ENCODE assay signal across 8 mouse cellular contexts in genomic region chr10:121520923-121521585, GRCm38 (mm10). TPM values are rescaled to one million over a fixed set of nuclear protein-coding genes. Genes with fewer than 3 reads are reported as not detected.
DNase-seq lines count a peak whose midpoint lies in the region; ATAC-seq lines count a peak whose summit lies in the region.

No protein-coding gene starts in this region.

- ATAC-seq in midbrain, embryonic 16.5 days, result no peak
- ATAC-seq in embryonic facial prominence, embryonic 12.5 days (ENCODE audit: insufficient number of reproducible peaks, insufficient read depth, low FRiP score, low TSS enrichment), result no peak
- peak; percentile 40; the same call in 1 of the 2 replicates for ATAC-seq in liver, embryonic 12.5 days
- peak; percentile 84 for ATAC-seq in stomach, embryonic 16.5 days (ENCODE audit: insufficient read depth, low FRiP score)

- DNase-seq in midbrain, embryonic 10.5 days (ENCODE audit: low spot score), result no peak
- DNase-seq in thymus, postnatal 4 days, result no peak
- DNase-seq in adrenal gland, postnatal 4 days (ENCODE audit: low spot score in 2 of 2), result no peak
- no peak for DNase-seq in layer of hippocampus, adult 18-20 months (ENCODE audit: low spot score in 2 of 2)

- H3K27ac ChIP-seq in midbrain, embryonic 10.5 days (replicated peaks), result peak overlapping the region; percentile 59; the same call in 1 of the 2 replicates
- H3K27ac ChIP-seq in midbrain, embryonic 16.5 days (ENCODE audit: low read length), result no peak overlapping the region
- H3K27ac ChIP-seq in embryonic facial prominence, embryonic 12.5 days, result peak overlapping the region; percentile 52
- peak overlapping the region; percentile 29; the same call in 1 of the 2 replicates for H3K27ac ChIP-seq in liver, embryonic 12.5 days
- H3K27ac ChIP-seq in stomach, embryonic 16.5 days (ENCODE audit: low read length), result peak overlapping the region; percentile 73

- no peaks in the 10 kb centered on the region for H3K9me3 ChIP-seq in midbrain, embryonic 10.5 days (replicated peaks)
- H3K9me3 ChIP-seq in midbrain, embryonic 16.5 days (replicated peaks; ENCODE audit: control insufficient read depth, low read length, poor library complexity, severe bottlenecking), result no peaks in the 10 kb centered on the region
- no peaks in the 10 kb centered on the region for H3K9me3 ChIP-seq in embryonic facial prominence, embryonic 12.5 days
- no peaks in the 10 kb centered on the region for H3K9me3 ChIP-seq in liver, embryonic 12.5 days (replicated peaks)
- H3K9me3 ChIP-seq in stomach, embryonic 16.5 days (replicated peaks; ENCODE audit: control insufficient read depth, low read length), result no peaks in the 10 kb centered on the region

- no peaks in the 10 kb centered on the region for H3K27me3 ChIP-seq in midbrain, embryonic 10.5 days (ENCODE audit: low read depth, poor library complexity, severe bottlenecking)
- H3K27me3 ChIP-seq in midbrain, embryonic 16.5 days (ENCODE audit: control insufficient read depth, insufficient read depth, low read depth, low read length), result no peaks in the 10 kb centered on the region
- no peaks in the 10 kb centered on the region for H3K27me3 ChIP-seq in embryonic facial prominence, embryonic 12.5 days
- no peaks in the 10 kb centered on the region for H3K27me3 ChIP-seq in liver, embryonic 12.5 days (replicated peaks)
- no peaks in the 10 kb centered on the region for H3K27me3 ChIP-seq in stomach, embryonic 16.5 days (ENCODE audit: control insufficient read depth, insufficient read depth, low read length)

- no peak overlapping the region for H3K9ac ChIP-seq in midbrain, embryonic 16.5 days (ENCODE audit: low read depth, low read length)
- H3K9ac ChIP-seq in embryonic facial prominence, embryonic 12.5 days, result no peak overlapping the region
- no peak overlapping the region for H3K9ac ChIP-seq in liver, embryonic 12.5 days
- no peak overlapping the region for H3K9ac ChIP-seq in stomach, embryonic 16.5 days (ENCODE audit: low read length)

- H3K4me3 ChIP-seq in midbrain, embryonic 10.5 days, result no peak overlapping the region
- H3K4me3 ChIP-seq in midbrain, embryonic 16.5 days (ENCODE audit: low read depth, low read length), result no peak overlapping the region
- H3K4me3 ChIP-seq in embryonic facial prominence, embryonic 12.5 days, result no peak overlapping the region
- H3K4me3 ChIP-seq in liver, embryonic 12.5 days, result no peak overlapping the region
- no peak overlapping the region for H3K4me3 ChIP-seq in stomach, embryonic 16.5 days (replicated peaks; ENCODE audit: low read length)

- no peak overlapping the region for H3K4me2 ChIP-seq in midbrain, embryonic 16.5 days (ENCODE audit: low read length)
- H3K4me2 ChIP-seq in embryonic facial prominence, embryonic 12.5 days (replicated peaks), result 0 out of 2 replicates have a peak overlapping the region, but pooled peaks have one; percentile 5
- H3K4me2 ChIP-seq in liver, embryonic 12.5 days, result no peak overlapping the region
- H3K4me2 ChIP-seq in stomach, embryonic 16.5 days (ENCODE audit: low read depth, low read length), result peak overlapping the region; percentile 8; the same call in 1 of the 2 replicates

- H3K36me3 ChIP-seq in midbrain, embryonic 10.5 days, result no peaks in the 10 kb centered on the region
- H3K36me3 ChIP-seq in midbrain, embryonic 16.5 days (ENCODE audit: control insufficient read depth, insufficient read depth, low read length), result no peaks in the 10 kb centered on the region
- H3K36me3 ChIP-seq in embryonic facial prominence, embryonic 12.5 days, result no peaks in the 10 kb centered on the region
- no peaks in the 10 kb centered on the region for H3K36me3 ChIP-seq in liver, embryonic 12.5 days
- no peaks in the 10 kb centered on the region for H3K36me3 ChIP-seq in stomach, embryonic 16.5 days (ENCODE audit: control insufficient read depth, insufficient read depth, low read length)

- 41% methylated on average over 12 of the region's 12 CpGs for WGBS in midbrain, embryonic 10.5 days
- WGBS in midbrain, embryonic 16.5 days, result 20% methylated on average over 12 of the region's 12 CpGs
- WGBS in embryonic facial prominence, embryonic 12.5 days, result 30% methylated on average over 12 of the region's 12 CpGs
- WGBS in liver, embryonic 12.5 days (ENCODE audit: insufficient replicate concordance), result 54% methylated on average over 12 of the region's 12 CpGs
- 14% methylated on average over 12 of the region's 12 CpGs for WGBS in stomach, embryonic 16.5 days

- peaks cover 13% of the 10 kb centered on the region for H3K4me1 ChIP-seq in midbrain, embryonic 10.5 days
- no peaks in the 10 kb centered on the region for H3K4me1 ChIP-seq in midbrain, embryonic 16.5 days (ENCODE audit: control insufficient read depth, insufficient read depth, low read length)
- peaks cover 9% of the 10 kb centered on the region; the same call in 1 of the 2 replicates for H3K4me1 ChIP-seq in embryonic facial prominence, embryonic 12.5 days
- H3K4me1 ChIP-seq in liver, embryonic 12.5 days, result peaks cover 1% of the 10 kb centered on the region
- peaks cover 4% of the 10 kb centered on the region; the same call in 1 of the 2 replicates for H3K4me1 ChIP-seq in stomach, embryonic 16.5 days (ENCODE audit: control insufficient read depth, insufficient read depth, low read length)

RNA-seq across cellular contexts. Expression of gene Rassf3, which starts 44.9 kb away (rescaled TPM):
- 7.2 and 7.8 TPM in 2 replicates for polyA plus RNA-seq in midbrain, embryonic 10.5 days (2016; fragmentation: Nextera tagmentation; extraction: Ambion mirVana)
- polyA plus RNA-seq in midbrain, embryonic 16.5 days (2015; fragmentation: Nextera tagmentation; extraction: Ambion mirVana), result 4.2 and 4.6 TPM in 2 replicates
- polyA plus RNA-seq in embryonic facial prominence, embryonic 12.5 days (2016; fragmentation: Nextera tagmentation; extraction: Ambion mirVana), result 23.1 and 24.7 TPM in 2 replicates
- polyA plus RNA-seq in liver, embryonic 12.5 days (2016; fragmentation: Nextera tagmentation; extraction: Ambion mirVana), result 12.3 and 12.8 TPM in 2 replicates
- polyA plus RNA-seq in stomach, embryonic 16.5 days (2015; fragmentation: Nextera tagmentation; extraction: Ambion mirVana), result 21.3 and 22.0 TPM in 2 replicates
- 10 to 100 TPM; 37.6 to 44.5 TPM for total RNA-seq in adrenal gland, postnatal 4 days (2021)
- 1 to 10 TPM; 9.6 to 9.8 TPM for total RNA-seq in layer of hippocampus, adult 18-20 months (2021)

Comparison
In these comparisons a context has a peak if more than half of its experiments do, and no peak if none do; other contexts are left out.
1. ATAC-seq: peak in liver, embryonic 12.5 days (single experiment) and stomach, embryonic 16.5 days (single experiment); none in midbrain, embryonic 16.5 days (single experiment) and embryonic facial prominence, embryonic 12.5 days (single experiment).
2. H3K4me2 ChIP-seq: peak in embryonic facial prominence, embryonic 12.5 days (single experiment) and stomach, embryonic 16.5 days (single experiment); none in midbrain, embryonic 16.5 days (single experiment) and liver, embryonic 12.5 days (single experiment).